18 mouse cellular contexts compared by ENCODE assay signal in genomic region chr8:48513801-48514200, GRCm38 (mm10).
"Had no signal": no experiment of that assay in that cellular context is flagged by ENCODE, and none has a peak within 500 bp of the region (broad histone marks: within the 10 kb centered on the region; RNA-seq: fewer than 3 reads in every experiment).

No protein-coding gene starts in this region.

- H3K36me3 ChIP-seq: liver, embryonic 13.5 days; liver, embryonic 15.5 days; midbrain, embryonic 13.5 days; midbrain, embryonic 15.5 days; neural tube, embryonic 13.5 days; stomach, embryonic 15.5 days had no signal

- DNase-seq: liver, embryonic 13.5 days; liver, postnatal 0 days; lung, adult 2 months; lung, postnatal 14 days; lung, postnatal 36 days; right cerebral cortex, postnatal 14 days; thymus, adult 2 months; thymus, postnatal 25 days; thymus, postnatal 4 days had no signal

- H3K27me3 ChIP-seq: liver, embryonic 13.5 days; liver, embryonic 15.5 days; megakaryocyte, embryonic 14.5 days; midbrain, embryonic 13.5 days; midbrain, embryonic 15.5 days; neural tube, embryonic 13.5 days; stomach, embryonic 15.5 days had no signal

- H3K4me3 ChIP-seq: liver, embryonic 13.5 days; liver, embryonic 15.5 days; midbrain, embryonic 13.5 days; midbrain, embryonic 15.5 days; neural tube, embryonic 13.5 days; stomach, embryonic 15.5 days had no signal

- H3K27ac ChIP-seq: liver, embryonic 13.5 days; liver, embryonic 15.5 days; macrophage; midbrain, embryonic 13.5 days; midbrain, embryonic 15.5 days; neural tube, embryonic 13.5 days; stomach, embryonic 15.5 days; stomach, postnatal 0 days had no signal

- H3K9ac ChIP-seq: liver, embryonic 13.5 days; liver, embryonic 15.5 days; liver, postnatal 0 days; midbrain, embryonic 13.5 days; midbrain, embryonic 15.5 days; neural tube, embryonic 13.5 days; stomach, embryonic 15.5 days had no signal

- H3K9me3 ChIP-seq: liver, embryonic 13.5 days; liver, embryonic 15.5 days; midbrain, embryonic 15.5 days; neural tube, embryonic 13.5 days; stomach, embryonic 15.5 days had no signal

- H3K4me1 ChIP-seq: liver, embryonic 13.5 days; liver, embryonic 15.5 days; megakaryocyte, embryonic 14.5 days; stomach, embryonic 15.5 days had no signal

- ATAC-seq: liver, postnatal 0 days; midbrain, embryonic 13.5 days; midbrain, embryonic 15.5 days had no signal

- H3K4me2 ChIP-seq: liver, embryonic 13.5 days; liver, embryonic 15.5 days; midbrain, embryonic 11.5 days; midbrain, embryonic 13.5 days; midbrain, embryonic 15.5 days; neural tube, embryonic 13.5 days; stomach, embryonic 15.5 days had no signal
